Mouse (Mus musculus) hindbrain, embryonic 16.5 days (tissue): ENCODE results near the gene Pla2g6. TPM values are rescaled to one million over a fixed set of nuclear protein-coding genes. Genes with fewer than 3 reads are reported as not detected.

Experiments
- ATAC-seq: fragments of 200-750 bp; cut with Nextera tagmentation; 2 replicates; pipeline ENCODE4 v1.8.0; 2017; ENCODE audit warnings: moderate TSS enrichment, moderate library complexity
- H3K27ac ChIP-seq: fragments of 300-500 bp; sonication (generic); 2 replicates; pipeline ENCODE4 v1.5.1; 2014; ENCODE audit warnings: low read depth, mild to moderate bottlenecking, control low read depth, low read length, moderate library complexity
- H3K27me3 ChIP-seq: fragments of 300-500 bp; sonication (generic); replicated peaks from 2 replicates; pipeline ENCODE4 v1.6.1; 2014; ENCODE audit warnings: low read length; ENCODE audit not compliant: control insufficient read depth, insufficient read depth
- H3K36me3 ChIP-seq: fragments of 300-500 bp; sonication (generic); 2 replicates; pipeline ENCODE4 v1.6.1; 2014; ENCODE audit warnings: mild to moderate bottlenecking, low read length, moderate library complexity, mixed read lengths; ENCODE audit not compliant: control insufficient read depth, insufficient read depth
- H3K4me1 ChIP-seq: fragments of 300-500 bp; sonication (generic); 2 replicates; pipeline ENCODE4 v1.6.1; 2014; ENCODE audit warnings: low read depth, low read length; ENCODE audit not compliant: control insufficient read depth, insufficient read depth
- H3K4me2 ChIP-seq: fragments of 300-500 bp; sonication (generic); 2 replicates; pipeline ENCODE4 v1.6.1; 2014; ENCODE audit warnings: mild to moderate bottlenecking, low read length, control low read depth, moderate library complexity
- H3K4me3 ChIP-seq: fragments of 300-500 bp; sonication (generic); 2 replicates; pipeline ENCODE4 v1.5.1; 2014; ENCODE audit warnings: mild to moderate bottlenecking, low read length, control low read depth, moderate library complexity
- H3K9ac ChIP-seq: fragments of 300-500 bp; sonication (generic); 2 replicates; pipeline ENCODE4 v1.6.1; 2014; ENCODE audit warnings: low read depth, mild to moderate bottlenecking, control low read depth, low read length, moderate library complexity
- H3K9me3 ChIP-seq: fragments of 300-500 bp; sonication (generic); 2 replicates; pipeline ENCODE4 v1.6.1; 2014; ENCODE audit warnings: mild to moderate bottlenecking, low read length, moderate library complexity; ENCODE audit not compliant: control insufficient read depth
- WGBS: fragments of 180-500 bp; shearing (Covaris S2); extraction: QIAGEN DNeasy Blood & Tissue Kit; methylation state at CpG from one replicate; pipeline ENCODE4 v1.1.7; 2014; 5-methylcytosine and 5-hydroxymethylcytosine counted together
- polyA plus RNA-seq: library from polyadenylated mRNA; unstranded; fragments of >200 nt; fragmentation: Nextera tagmentation; extraction: Ambion mirVana; gene quantifications from 2 replicates; pipeline ENCODE4 v1.2.1, GENCODE M21; 2015

Pla2g6 gene
- 23.0 and 29.3 TPM in 2 replicates for polyA plus RNA-seq

- H3K4me2 ChIP-seq = peak within 1 kb of the TSS; percentile 83
- H3K9ac ChIP-seq = peak within 1 kb of the TSS; percentile 66
- WGBS = 5% methylated on average over 39 of the region's 46 CpGs
- no peaks in the 10 kb centered on the region for H3K36me3 ChIP-seq
- no peaks in the 10 kb centered on the region for H3K9me3 ChIP-seq
- H3K4me1 ChIP-seq = peaks cover 8% of the 10 kb centered on the region
- H3K27me3 ChIP-seq = no peaks in the 10 kb centered on the region
- peak within 1 kb of the TSS; percentile 86 for H3K27ac ChIP-seq
- ATAC-seq = peak; percentile 98
- peak within 1 kb of the TSS; percentile 54 for H3K4me3 ChIP-seq
These were observed at the start of gene Pla2g6 for GRCm38 (mm10) chr15:79328058-79328938. TSS of gene Pla2g6 (minus strand) at chr15:79328390.

- H3K4me1 ChIP-seq = peaks cover 10% of the 10 kb centered on the region; the same call in 1 of the 2 replicates
- no peak overlapping the region for H3K9ac ChIP-seq
- no peak overlapping the region for H3K4me2 ChIP-seq
- WGBS = 76% methylated on average over 6 of the region's 6 CpGs
- no peaks in the 10 kb centered on the region for H3K27me3 ChIP-seq
- peaks cover 16% of the 10 kb centered on the region for H3K36me3 ChIP-seq
- ATAC-seq = peak; percentile 64; the same call in 1 of the 2 replicates
- no peak overlapping the region for H3K27ac ChIP-seq
- no peak overlapping the region for H3K4me3 ChIP-seq
- no peaks in the 10 kb centered on the region for H3K9me3 ChIP-seq
These were observed 49.5 kb upstream of the Pla2g6 start for GRCm38 (mm10) chr15:79377681-79378080.

GRCm38 (mm10) chr15:79374760-79375159 lies 46.6 kb upstream of the Pla2g6 start:
- 54% methylated on average over 3 of the region's 3 CpGs for WGBS
- H3K4me3 ChIP-seq = no peak overlapping the region
- no peak for ATAC-seq
- no peaks in the 10 kb centered on the region for H3K27me3 ChIP-seq
- no peak overlapping the region for H3K9ac ChIP-seq
- no peaks in the 10 kb centered on the region for H3K4me1 ChIP-seq
- peaks cover 16% of the 10 kb centered on the region for H3K36me3 ChIP-seq
- H3K27ac ChIP-seq = no peak overlapping the region
- H3K9me3 ChIP-seq = no peaks in the 10 kb centered on the region
- no peak overlapping the region for H3K4me2 ChIP-seq

GRCm38 (mm10) chr15:79370281-79370843 lies 42.2 kb upstream of the Pla2g6 start:
- ATAC-seq = no peak
- Histone ChIP-seq H3K9me3 (no peaks in the 10 kb centered on the region), H3K9ac (no peak overlapping the region), H3K27me3 (no peaks in the 10 kb centered on the region), H3K4me1 (no peaks in the 10 kb centered on the region), H3K27ac (no peak overlapping the region), H3K36me3 (peaks cover 11% of the 10 kb centered on the region), H3K4me3 (no peak overlapping the region), H3K4me2 (no peak overlapping the region)
- 75% methylated on average over 7 of the region's 7 CpGs for whole genome bisulfite sequencing

GRCm38 (mm10) chr15:79369452-79370280 lies 41.5 kb upstream of the Pla2g6 start:
- Histone ChIP-seq H3K27me3 (no peaks in the 10 kb centered on the region), H3K36me3 (peaks cover 16% of the 10 kb centered on the region), H3K4me3 (no peak overlapping the region), H3K27ac (no peak overlapping the region), H3K9me3 (no peaks in the 10 kb centered on the region), H3K4me1 (no peaks in the 10 kb centered on the region), H3K9ac (no peak overlapping the region), H3K4me2 (no peak overlapping the region)
- WGBS = 68% methylated on average over 15 of the region's 15 CpGs
- no peak for ATAC-seq

GRCm38 (mm10) chr15:79368861-79369440 lies 40.8 kb upstream of the Pla2g6 start:
- no peak for ATAC-seq
- Histone ChIP-seq H3K36me3 (peaks cover 21% of the 10 kb centered on the region), H3K4me1 (no peaks in the 10 kb centered on the region), H3K27me3 (no peaks in the 10 kb centered on the region), H3K27ac (no peak overlapping the region), H3K9me3 (no peaks in the 10 kb centered on the region), H3K4me3 (no peak overlapping the region), H3K4me2 (no peak overlapping the region), H3K9ac (no peak overlapping the region)
- WGBS = 90% methylated on average over 8 of the region's 8 CpGs

- no peak overlapping the region for H3K27ac ChIP-seq
- no peaks in the 10 kb centered on the region for H3K9me3 ChIP-seq
- H3K9ac ChIP-seq = no peak overlapping the region
- no peak; the same call in 1 of the 2 replicates for ATAC-seq
- H3K4me1 ChIP-seq = no peaks in the 10 kb centered on the region
- H3K27me3 ChIP-seq = no peaks in the 10 kb centered on the region
- H3K4me3 ChIP-seq = no peak overlapping the region
- no peak overlapping the region for H3K4me2 ChIP-seq
- peaks cover 25% of the 10 kb centered on the region for H3K36me3 ChIP-seq
- WGBS = 67% methylated on average over 14 of the region's 14 CpGs
These were observed 40.2 kb upstream of the Pla2g6 start for GRCm38 (mm10) chr15:79368313-79368811.

GRCm38 (mm10) chr15:79366402-79366801 lies 38.2 kb upstream of the Pla2g6 start:
- H3K27ac ChIP-seq = no peak overlapping the region
- H3K36me3 ChIP-seq = peaks cover 35% of the 10 kb centered on the region
- no peak for ATAC-seq
- 92% methylated on average over 5 of the region's 5 CpGs for WGBS
- no peaks in the 10 kb centered on the region for H3K27me3 ChIP-seq
- no peaks in the 10 kb centered on the region for H3K9me3 ChIP-seq
- no peaks in the 10 kb centered on the region for H3K4me1 ChIP-seq
- H3K4me2 ChIP-seq = no peak overlapping the region
- no peak overlapping the region for H3K9ac ChIP-seq
- H3K4me3 ChIP-seq = no peak overlapping the region
